Mouse (Mus musculus) T-cell, adult 2 months (primary cell): ENCODE data around the gene Lig3.
"Not testable (repeated sequence)": the region's sequence is repeated elsewhere in the genome, so short reads cannot be mapped to it uniquely, and the experiment has no call there.

Experiments used
- DNase-seq: peaks from one replicate; pipeline ENCODE4 v3.0.0; 2022; ENCODE audit warnings: low spot score

Gene Lig3

DNA sequence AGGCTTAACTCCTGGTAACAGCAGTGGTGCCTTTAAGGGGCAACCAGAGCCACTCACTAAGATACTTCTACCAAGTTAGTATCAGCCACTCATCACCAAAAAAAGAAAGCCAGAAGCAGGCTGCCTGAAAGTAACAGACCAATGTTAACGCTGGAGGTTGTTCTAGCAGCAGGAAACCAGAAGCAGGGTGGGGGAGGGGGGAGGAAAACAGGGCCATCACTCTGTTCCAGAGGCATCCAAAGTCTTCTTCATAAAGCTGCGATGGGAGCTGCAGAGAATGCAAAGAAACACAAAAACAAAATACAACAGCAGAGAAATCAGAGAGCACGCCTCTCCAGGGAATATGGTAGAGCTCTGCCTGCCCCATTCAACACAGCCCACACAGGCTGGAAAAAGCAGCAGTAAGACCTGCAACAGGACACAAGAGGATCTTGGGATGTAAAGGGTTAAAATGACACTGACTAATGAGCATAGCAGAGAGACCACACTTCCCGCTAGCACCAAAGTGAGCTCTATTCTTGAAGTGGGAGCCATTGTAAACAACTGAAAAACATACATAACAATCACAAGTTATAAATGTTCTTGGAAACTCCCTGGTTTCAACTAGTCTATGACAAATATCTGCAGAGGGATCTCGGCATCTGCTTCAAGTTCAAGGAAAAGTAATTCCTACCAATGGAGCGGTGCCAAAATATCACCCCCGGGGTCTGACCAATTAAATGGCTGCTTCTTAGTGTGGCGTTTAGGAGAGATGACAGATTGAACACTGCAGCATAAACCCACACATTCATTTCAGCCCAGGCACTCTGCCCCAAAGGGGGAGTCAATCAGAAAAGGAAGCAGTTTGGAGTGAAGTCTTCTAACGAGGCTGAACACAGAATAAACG is 50.3 kb downstream of the Lig3 start:
- DNase-seq = no peak

DNA sequence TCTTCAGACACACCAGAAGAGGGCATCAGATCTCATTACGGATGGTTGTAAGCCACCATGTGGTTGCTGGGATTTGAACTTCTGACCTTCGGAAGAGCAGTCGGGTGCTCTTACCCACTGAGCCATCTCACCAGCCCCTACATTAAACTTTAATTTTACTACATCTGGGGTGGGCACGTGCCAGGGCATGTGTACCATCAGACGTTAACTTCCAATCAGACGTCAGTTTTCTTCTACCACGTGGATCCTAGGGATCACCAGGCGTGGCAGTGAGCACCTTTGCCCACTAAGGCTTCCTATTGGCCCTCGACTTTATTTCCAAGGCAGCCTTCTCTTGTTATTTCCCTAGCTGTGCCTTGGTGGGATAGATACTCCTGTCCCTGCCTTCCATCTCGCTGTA is 51.5 kb downstream of the Lig3 start:
- not testable (repeated sequence) for DNase-seq

- no peak for DNase-seq
Observed at GRCm38 (mm10) chr11:82833929-82834328, 53.0 kb downstream of the Lig3 start.

DNA sequence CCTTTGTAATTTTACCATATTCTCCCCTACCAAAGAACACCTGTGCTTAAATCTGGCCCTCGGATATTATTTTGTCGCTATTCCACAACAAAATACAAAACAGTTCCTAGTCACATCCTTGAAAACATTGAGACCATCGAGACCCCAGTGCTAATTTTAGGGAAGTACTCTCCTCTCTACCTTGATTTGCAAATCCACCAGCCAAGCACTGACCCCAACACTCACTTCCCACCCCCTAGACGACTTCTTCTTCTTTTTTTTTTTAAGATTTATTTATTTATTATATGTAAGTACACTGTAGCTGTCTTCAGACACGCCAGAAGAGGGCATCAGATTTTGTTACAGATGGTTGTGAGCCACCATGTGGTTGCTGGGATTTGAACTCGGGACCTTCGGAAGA is 53.5 kb downstream of the Lig3 start:
- DNase-seq = not testable (repeated sequence)

DNA sequence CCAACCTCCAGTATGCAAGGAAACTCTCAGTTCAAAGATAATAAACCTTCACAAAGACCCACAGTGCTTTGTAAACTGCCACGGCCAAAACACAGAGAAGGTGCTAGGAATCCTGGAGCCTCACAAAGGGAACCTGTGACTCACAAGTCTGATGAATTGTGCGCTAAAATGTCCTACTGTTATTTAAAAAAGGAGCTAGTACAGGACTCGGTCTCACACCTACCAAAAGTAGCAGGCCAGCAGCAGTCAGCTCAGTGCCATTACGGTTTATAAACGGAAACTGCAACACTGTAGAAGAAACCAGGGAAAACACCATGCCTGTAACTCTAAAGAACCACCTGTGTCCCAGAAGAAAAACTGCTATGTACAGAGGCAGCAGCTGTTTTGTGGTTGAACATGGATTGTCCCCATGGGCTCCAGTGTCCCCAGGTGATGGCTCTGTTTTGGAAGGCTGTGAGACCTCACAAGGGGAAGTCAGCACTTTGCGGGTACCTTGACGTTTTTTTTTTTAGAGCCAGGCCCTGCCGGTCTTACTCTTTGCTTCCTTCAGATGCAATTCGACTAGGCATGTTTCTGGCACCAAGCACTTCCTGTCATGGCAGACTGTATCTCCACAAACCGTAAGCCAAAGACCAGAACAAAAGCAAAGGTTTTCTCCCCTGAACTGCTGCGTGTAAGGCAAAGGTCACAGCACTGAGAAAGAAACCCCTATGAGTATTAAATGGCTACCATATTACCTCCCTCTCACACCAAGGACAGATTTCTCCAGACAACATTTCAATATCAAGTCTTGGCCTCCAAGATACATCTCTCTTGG is 54.9 kb downstream of the Lig3 start:
- DNase-seq = no peak

- no peak for DNase-seq
Observed at GRCm38 (mm10) chr11:82837192-82837591, 56.3 kb downstream of the Lig3 start.

DNA sequence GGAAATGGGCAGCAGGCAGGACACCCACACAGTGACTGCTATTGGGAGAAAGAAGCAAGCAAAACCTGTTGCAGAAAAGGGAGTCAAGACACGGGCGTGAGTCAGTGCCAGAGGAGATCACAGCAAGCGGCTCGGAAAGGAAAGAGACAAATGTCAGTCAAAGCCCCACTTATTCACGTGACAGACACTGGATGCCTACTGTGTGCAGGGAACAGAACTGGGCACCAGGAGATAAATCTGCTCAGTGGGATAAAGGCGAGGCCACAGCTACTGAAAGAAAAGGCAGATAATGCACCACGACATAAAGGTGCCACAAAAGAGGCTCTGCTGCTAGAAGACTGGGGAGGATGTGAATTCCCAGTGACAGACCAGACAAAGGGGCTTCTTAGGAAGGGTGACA is 56.9 kb downstream of the Lig3 start:
- DNase-seq = no peak

GRCm38 (mm10) chr11:82838511-82838910 is 57.6 kb downstream of the Lig3 start:
- DNase-seq = no peak

GRCm38 (mm10) chr11:82844771-82845414 is 64.0 kb downstream of the Lig3 start:
- no peak for DNase-seq

DNA sequence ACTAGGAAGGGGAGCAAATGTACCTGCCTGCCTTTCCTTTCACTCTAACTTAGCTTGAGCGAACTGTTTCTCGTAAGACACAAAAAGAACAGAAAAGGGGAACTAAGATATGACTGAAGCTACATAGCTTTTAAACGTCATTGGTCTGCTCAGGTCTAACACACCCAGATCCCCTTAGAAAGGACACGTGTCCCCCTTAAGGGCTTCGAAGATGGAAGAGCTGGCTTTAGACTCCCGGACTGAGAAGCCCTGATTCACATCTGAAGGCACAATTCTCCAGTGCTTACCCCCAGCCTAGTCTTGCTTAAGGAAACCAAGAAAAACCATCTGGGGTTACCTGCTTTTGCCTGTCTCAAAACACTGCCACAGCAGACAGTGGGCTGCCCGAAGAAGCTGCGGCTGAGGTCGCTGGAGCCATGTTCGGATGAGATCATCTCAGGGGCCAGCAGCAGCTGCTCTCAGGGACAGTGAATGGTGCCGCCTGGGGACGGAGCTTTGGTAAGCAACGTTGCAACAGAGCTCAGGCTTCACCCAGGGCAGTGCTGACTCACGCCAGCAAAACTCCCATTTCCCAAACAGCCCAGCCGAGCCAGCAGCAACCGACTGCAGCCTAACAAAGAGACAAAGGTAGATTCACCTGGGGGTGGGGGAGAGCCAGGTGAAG is 64.6 kb downstream of the Lig3 start:
- no peak for DNase-seq

GRCm38 (mm10) chr11:82846079-82846436 is 65.2 kb downstream of the Lig3 start:
- no peak for DNase-seq

DNA sequence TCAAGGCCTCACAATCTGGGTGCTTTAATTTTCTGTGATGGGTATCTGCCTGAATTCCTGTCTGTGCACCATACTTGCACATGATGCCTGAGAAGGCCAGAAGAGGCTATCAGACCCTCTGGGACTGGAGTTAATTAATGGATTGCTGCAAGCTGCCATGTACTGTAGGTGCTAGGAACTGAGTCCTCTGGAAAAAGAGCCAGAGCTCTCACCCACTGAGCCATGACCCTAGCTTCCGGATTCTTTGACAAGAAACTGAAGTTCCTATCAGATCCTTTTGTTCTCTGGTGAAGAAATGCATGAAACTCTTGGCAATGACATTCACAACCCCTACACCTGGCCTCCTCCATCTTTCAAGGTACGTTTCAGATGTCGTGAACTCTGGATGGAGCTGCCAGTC is 66.0 kb downstream of the Lig3 start:
- no peak for DNase-seq

DNA sequence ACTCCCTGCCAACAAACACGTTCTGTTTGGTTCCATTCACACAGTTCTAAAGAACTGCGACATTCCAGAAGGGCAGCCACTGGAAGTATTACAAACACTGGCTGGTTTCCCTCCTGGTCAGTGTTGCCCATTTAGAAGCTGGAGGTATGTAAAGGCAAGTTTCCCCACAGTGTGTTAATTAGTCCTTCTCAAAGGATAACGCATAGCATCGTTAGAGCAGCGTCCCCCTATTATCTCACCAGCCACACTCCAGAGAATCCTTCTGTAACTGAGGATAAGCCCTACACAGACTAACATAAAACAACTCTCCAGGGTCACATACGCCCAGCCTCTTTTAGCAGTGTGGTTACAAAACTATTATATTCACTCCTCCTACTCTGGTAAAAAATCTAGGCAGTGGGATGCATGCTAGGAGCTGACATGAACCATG is 66.7 kb downstream of the Lig3 start:
- no peak for DNase-seq

DNA sequence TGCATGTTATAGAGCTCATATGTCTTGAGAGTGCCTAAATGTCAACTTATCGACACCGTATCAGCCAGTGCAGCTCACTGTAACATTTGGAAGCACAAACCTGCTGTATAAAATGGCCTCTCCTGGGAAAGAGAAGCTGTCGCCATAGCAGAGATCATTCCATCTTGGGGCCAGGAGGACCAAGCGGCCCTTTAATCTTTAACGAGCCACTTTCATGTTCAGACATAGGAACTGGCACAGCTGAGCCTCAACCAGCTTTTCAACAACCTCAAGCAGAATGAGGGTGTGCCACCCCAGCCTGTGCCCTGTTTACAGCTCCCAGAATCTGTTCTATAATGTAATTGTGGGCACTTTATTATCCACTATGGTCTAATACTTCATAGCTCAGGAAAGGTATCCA is 69.4 kb downstream of the Lig3 start:
- DNase-seq = no peak

DNA sequence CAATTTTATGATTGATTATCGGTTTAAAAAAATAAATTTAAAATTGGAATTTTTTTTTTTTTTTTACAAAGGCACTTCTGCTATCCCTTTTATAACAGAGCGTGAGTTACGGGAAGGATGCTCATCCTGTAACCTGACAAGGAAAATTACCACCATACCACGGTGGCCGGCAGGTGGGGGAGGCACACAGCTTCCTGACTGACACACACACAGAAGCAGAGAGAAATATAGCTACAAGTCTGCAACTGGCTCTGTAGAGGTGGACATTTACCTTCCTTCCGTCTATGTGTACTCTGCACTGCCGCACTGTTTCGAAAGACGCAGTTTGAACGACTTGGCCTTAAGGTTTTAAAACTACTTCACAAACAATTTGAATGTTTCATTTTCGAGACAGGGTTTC is 71.2 kb downstream of the Lig3 start:
- DNase-seq = no peak

- DNase-seq = no peak
Observed at GRCm38 (mm10) chr11:82852540-82852939, 71.6 kb downstream of the Lig3 start.

- DNase-seq = no peak
Observed at GRCm38 (mm10) chr11:82852958-82853357, 72.0 kb downstream of the Lig3 start.
